Mouse (Mus musculus) mature B cell (primary cell): ENCODE results near the gene Ltb4r2.

Experiments
- in situ Hi-C: fragments of 300-500 bp; cut with MboI; formaldehyde crosslinking; loops from 2 replicates; pipeline ENCODE4 v1.14.3; 2019

Gene Ltb4r2

GRCm38 (mm10) chr14:55781310-55781709 lies 20.1 kb downstream of the Ltb4r2 start:
- in situ Hi-C loops: no loop called here

- in situ Hi-C loops: no loop called here
Observed at GRCm38 (mm10) chr14:55782361-55782960, 21.2 kb downstream of the Ltb4r2 start.

- in situ Hi-C loops: no loop called here
Observed at GRCm38 (mm10) chr14:55783171-55783957, 22.1 kb downstream of the Ltb4r2 start.

- in situ Hi-C loops: no loop called here
Observed at GRCm38 (mm10) chr14:55783958-55784235, 22.7 kb downstream of the Ltb4r2 start, which contains the start of gene Adcy4. TSS of gene Adcy4 (minus strand) at chr14:55784095.

- in situ Hi-C loops: no loop called here
Observed at GRCm38 (mm10) chr14:55785195-55785594, 24.0 kb downstream of the Ltb4r2 start.

- in situ Hi-C loops: no loop called here
Observed at GRCm38 (mm10) chr14:55787731-55788130, 26.5 kb downstream of the Ltb4r2 start.

- in situ Hi-C loops: no loop called here
Observed at GRCm38 (mm10) chr14:55788256-55789050, 27.2 kb downstream of the Ltb4r2 start, which contains the start of gene Ripk3. TSS of gene Ripk3 (minus strand) at chr14:55788865.

- in situ Hi-C loops: no loop called here
Observed at GRCm38 (mm10) chr14:55793461-55793860, 32.2 kb downstream of the Ltb4r2 start.

GRCm38 (mm10) chr14:55793946-55794345 lies 32.7 kb downstream of the Ltb4r2 start:
- in situ Hi-C loops: no loop called here

- in situ Hi-C loops: no loop called here
Observed at GRCm38 (mm10) chr14:55795380-55796163, 34.3 kb downstream of the Ltb4r2 start.
